Mouse (Mus musculus) spleen, adult 2 months (tissue): ENCODE measurements at regions not wholly inside any gene's neighbourhood (a gene's known extent, or its start where the extent isn't known, plus 50 kb on each side); places are given as distances from the start of the nearest gene placed in this dataset.

Experiments used
- DNase-seq, 2 experiments: peaks; one replicate each; pipeline versions ENCODE4 v3.0.0 to v3.0.0-alpha.2; 2012 to 2021; ENCODE audit warnings: low spot score in 2 of 2, low read depth in 1 of 2
- H3K27ac ChIP-seq: fragments of 200-500 bp; 2 replicates; pipeline ENCODE4 v1.5.1; 2012; ENCODE audit warnings: low read length, inconsistent platforms; ENCODE audit not compliant: insufficient read depth
- H3K27me3 ChIP-seq: fragments of 200-500 bp; 2 replicates; pipeline ENCODE4 v1.6.1; 2012; ENCODE audit warnings: mild to moderate bottlenecking, moderate library complexity, low read length, inconsistent platforms; ENCODE audit not compliant: control insufficient read depth, insufficient read depth
- H3K36me3 ChIP-seq: fragments of 200-500 bp; 2 replicates; pipeline ENCODE4 v1.6.1; 2012; ENCODE audit warnings: mild to moderate bottlenecking, low read length, inconsistent platforms; ENCODE audit not compliant: control insufficient read depth, insufficient read depth
- H3K4me1 ChIP-seq: fragments of 200-500 bp; 2 replicates; pipeline ENCODE4 v1.6.1; 2011; ENCODE audit warnings: inconsistent platforms; ENCODE audit not compliant: control insufficient read depth, insufficient read depth, insufficient read length
- H3K4me3 ChIP-seq: fragments of 200-500 bp; 2 replicates; pipeline ENCODE4 v1.5.1; 2011; ENCODE audit warnings: mild to moderate bottlenecking, inconsistent platforms; ENCODE audit not compliant: insufficient read depth, insufficient read length; ENCODE audit errors: extremely low read depth
- CTCF ChIP-seq: fragments of 200-500 bp; IDR thresholded peaks from 2 replicates; pipeline ENCODE4 v1.5.1; 2011; ENCODE audit warnings: mild to moderate bottlenecking, inconsistent platforms; ENCODE audit not compliant: insufficient read depth, insufficient read length, insufficient replicate concordance; ENCODE audit errors: extremely low read depth
- POLR2A ChIP-seq: fragments of 200-500 bp; IDR thresholded peaks from 2 replicates; pipeline ENCODE4 v1.6.1; 2011; ENCODE audit warnings: low read depth, low read length, inconsistent platforms
- WGBS: fragments of 180-500 bp; shearing (Covaris S2); methylation state at CpG from one replicate; pipeline ENCODE4 v1.1.7; 2018; 5-methylcytosine and 5-hydroxymethylcytosine counted together

- no peak overlapping the region for H3K27ac ChIP-seq
- DNase-seq = no peak
- WGBS = 69% methylated on average over 15 of the region's 15 CpGs
These were observed 251.7 kb upstream of the Slc7a11 start for GRCm38 (mm10) chr3:50694904-50695680.

GRCm38 (mm10) chr3:50694497-50694896 is 251.1 kb upstream of the Slc7a11 start:
- DNase-seq = no peak
- TF ChIP-seq POLR2A (no peak), CTCF (no peak)
- Histone ChIP-seq H3K4me1 (no peaks in the 10 kb centered on the region), H3K27ac (no peak overlapping the region), H3K27me3 (no peaks in the 10 kb centered on the region), H3K4me3 (no peak overlapping the region), H3K36me3 (no peaks in the 10 kb centered on the region)
- WGBS = 27% methylated on average over 8 of the region's 8 CpGs

More at GRCm38 (mm10) chr3:50694904-50695680, 251.7 kb upstream of the Slc7a11 start:
- no peaks in the 10 kb centered on the region for H3K4me1 ChIP-seq
- no peaks in the 10 kb centered on the region for H3K36me3 ChIP-seq
- H3K27me3 ChIP-seq = no peaks in the 10 kb centered on the region
- TF ChIP-seq POLR2A = no peak
- TF ChIP-seq CTCF = no peak
- H3K4me3 ChIP-seq = no peak overlapping the region

- WGBS = 91% methylated on average over 1 of the region's 1 CpGs
- TF ChIP-seq POLR2A (no peak), CTCF (no peak)
- no peak for DNase-seq
- Histone ChIP-seq H3K36me3 (no peaks in the 10 kb centered on the region), H3K27ac (no peak overlapping the region), H3K27me3 (no peaks in the 10 kb centered on the region), H3K4me3 (no peak overlapping the region), H3K4me1 (no peaks in the 10 kb centered on the region)
These were observed 248.9 kb upstream of the Slc7a11 start for GRCm38 (mm10) chr3:50692306-50692705.

- H3K4me1 ChIP-seq = no peaks in the 10 kb centered on the region
- 89% methylated on average over 5 of the region's 5 CpGs for WGBS
- no peak overlapping the region for H3K27ac ChIP-seq
- no peak overlapping the region for H3K4me3 ChIP-seq
- no peak for TF ChIP-seq CTCF
- no peak for TF ChIP-seq POLR2A
- H3K36me3 ChIP-seq = no peaks in the 10 kb centered on the region
- no peaks in the 10 kb centered on the region for H3K27me3 ChIP-seq
- no peak for DNase-seq
These were observed 247.3 kb upstream of the Slc7a11 start for GRCm38 (mm10) chr3:50690750-50691149.

DNA sequence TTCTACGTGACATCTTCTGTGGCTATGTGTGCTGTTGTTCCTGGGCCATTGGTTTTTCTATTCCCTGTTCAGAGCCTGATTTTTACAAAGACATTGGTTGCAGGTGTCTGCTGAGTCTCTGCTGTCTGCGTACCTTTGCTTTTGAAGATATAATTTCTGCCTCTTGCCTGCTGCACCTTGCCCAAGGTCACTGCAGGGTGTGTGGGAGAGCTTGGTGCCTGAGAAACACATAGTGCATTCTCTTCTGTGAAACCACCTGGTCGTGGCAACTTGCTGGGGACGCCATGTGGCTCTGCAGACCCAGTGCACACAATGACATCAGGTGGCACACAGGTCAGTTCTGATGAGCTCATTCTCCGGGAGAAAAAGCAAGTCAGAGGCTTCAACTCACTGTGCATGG is 246.0 kb upstream of the Slc7a11 start:
- Histone ChIP-seq H3K4me3 (no peak overlapping the region), H3K36me3 (no peaks in the 10 kb centered on the region), H3K4me1 (no peaks in the 10 kb centered on the region), H3K27me3 (no peaks in the 10 kb centered on the region), H3K27ac (no peak overlapping the region)
- TF ChIP-seq CTCF (no peak), POLR2A (no peak)
- 76% methylated on average over 5 of the region's 5 CpGs for WGBS
- DNase-seq = no peak

- H3K27me3 ChIP-seq = no peaks in the 10 kb centered on the region
- no peak overlapping the region for H3K4me3 ChIP-seq
- 82% methylated on average over 3 of the region's 3 CpGs for WGBS
- H3K4me1 ChIP-seq = no peaks in the 10 kb centered on the region
- H3K27ac ChIP-seq = no peak overlapping the region
- no peaks in the 10 kb centered on the region for H3K36me3 ChIP-seq
- TF ChIP-seq CTCF = no peak
- TF ChIP-seq POLR2A = no peak
- DNase-seq = no peak
These were observed 244.3 kb upstream of the Slc7a11 start for GRCm38 (mm10) chr3:50687755-50688154.

GRCm38 (mm10) chr3:50678611-50678988 is 235.2 kb upstream of the Slc7a11 start:
- 73% methylated on average over 5 of the region's 5 CpGs for WGBS
- H3K27me3 ChIP-seq = no peaks in the 10 kb centered on the region
- no peak overlapping the region for H3K4me3 ChIP-seq
- H3K27ac ChIP-seq = no peak overlapping the region
- H3K4me1 ChIP-seq = no peaks in the 10 kb centered on the region
- TF ChIP-seq POLR2A (no peak), CTCF (no peak)
- no peaks in the 10 kb centered on the region for H3K36me3 ChIP-seq
- DNase-seq = no peak
